Comparison of ENCODE assay signal across 18 mouse cellular contexts in the genomic region with DNA sequence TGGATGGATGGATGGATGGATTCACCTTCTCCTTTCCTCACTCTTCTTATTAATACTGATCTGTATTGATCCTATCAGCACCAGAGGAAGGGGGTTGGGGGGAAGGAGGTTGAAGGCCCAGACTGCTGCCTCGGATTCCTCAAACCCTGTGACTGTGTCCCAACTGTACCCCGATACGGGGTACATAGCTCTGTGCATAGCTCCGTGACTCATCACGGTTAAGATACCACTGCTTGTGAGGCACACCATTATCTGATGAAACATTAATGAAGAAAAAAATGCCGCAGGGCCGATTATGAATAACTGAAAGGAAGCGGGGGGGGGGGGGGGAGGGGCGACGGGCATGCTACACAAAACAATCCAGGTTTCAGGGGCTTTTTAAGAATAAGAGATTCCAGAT.
A peak's percentile ranks its signal among the peaks of the same experiment; 100 is the strongest.
DNase-seq lines count a peak whose midpoint lies in the region; ATAC-seq and TF ChIP-seq lines count a peak whose summit lies in the region.
"Had no signal": no experiment of that assay in that cellular context is flagged by ENCODE, and none has a peak within 500 bp of the region (broad histone marks: within the 10 kb centered on the region; RNA-seq: fewer than 3 reads in every experiment).

No protein-coding gene starts in this region.

- ATAC-seq in hindbrain, embryonic 14.5 days (ENCODE audit: low FRiP score) = no peak
- ATAC-seq in midbrain, embryonic 14.5 days (ENCODE audit: low FRiP score, low TSS enrichment) = no peak
- ATAC-seq in midbrain, embryonic 15.5 days (replicated peaks) = no peak
- peak; percentile 33; the same call in 1 of the 2 replicates for ATAC-seq in liver, embryonic 14.5 days (ENCODE audit: insufficient read depth)
- ATAC-seq: forebrain, embryonic 16.5 days; hindbrain, postnatal 0 days had no signal

- intact Hi-C loops in gastrocnemius, postnatal 36 days (cut with DNase I) = no loop called here

- WGBS in hindbrain, embryonic 10.5 days = 83% methylated on average over 10 of the region's 10 CpGs
- WGBS in hindbrain, embryonic 14.5 days = 71% methylated on average over 10 of the region's 10 CpGs
- 65% methylated on average over 10 of the region's 10 CpGs for WGBS in midbrain, embryonic 14.5 days
- WGBS in midbrain, embryonic 15.5 days = 72% methylated on average over 9 of the region's 10 CpGs
- 33% methylated on average over 10 of the region's 10 CpGs for WGBS in liver, embryonic 14.5 days (ENCODE audit: insufficient replicate concordance)

- H3K36me3 ChIP-seq in hindbrain, embryonic 10.5 days = peaks cover 4% of the 10 kb centered on the region; the same call in 1 of the 2 replicates
- peaks cover 6% of the 10 kb centered on the region; the same call in 1 of the 2 replicates for H3K36me3 ChIP-seq in hindbrain, embryonic 14.5 days (replicated peaks; ENCODE audit: control insufficient read depth, insufficient read depth)
- H3K36me3 ChIP-seq in midbrain, embryonic 14.5 days (ENCODE audit: control insufficient read depth, insufficient read depth, low read length) = no peaks in the 10 kb centered on the region
- H3K36me3 ChIP-seq in midbrain, embryonic 15.5 days (replicated peaks) = no peaks in the 10 kb centered on the region
- H3K36me3 ChIP-seq in liver, embryonic 14.5 days (replicated peaks; ENCODE audit: control insufficient read depth, insufficient read depth, low read depth) = peaks cover 68% of the 10 kb centered on the region

- no peak overlapping the region for H3K9ac ChIP-seq in hindbrain, embryonic 14.5 days
- H3K9ac ChIP-seq in midbrain, embryonic 14.5 days (replicated peaks; ENCODE audit: low read length) = no peak overlapping the region
- no peak overlapping the region for H3K9ac ChIP-seq in midbrain, embryonic 15.5 days
- no peak overlapping the region for H3K9ac ChIP-seq in liver, embryonic 14.5 days (replicated peaks)
- H3K9ac ChIP-seq: lung, embryonic 14.5 days had no signal

- no peak for DNase-seq in hindbrain, embryonic 10.5 days (ENCODE audit: low spot score)
- DNase-seq in hindbrain, embryonic 14.5 days (ENCODE audit: low spot score) = no peak
- DNase-seq in midbrain, embryonic 14.5 days = peak; percentile 27
- DNase-seq in liver, embryonic 14.5 days (ENCODE audit: low read depth in 3 of 3, low spot score in 3 of 3) = no peak
- no peak for DNase-seq in spleen, adult 18-20 months
- no peak for DNase-seq in gastrocnemius, postnatal 36 days
- DNase-seq: adrenal gland, adult 8-10 months; cerebellum, postnatal 25 days; layer of hippocampus, postnatal 36 days; left cerebral cortex, postnatal 4 days; lung, embryonic 14.5 days; right cerebral cortex, postnatal 14 days; thymus, postnatal 14 days had no signal

- H3K4me3 ChIP-seq in hindbrain, embryonic 10.5 days = no peak overlapping the region
- no peak overlapping the region for H3K4me3 ChIP-seq in hindbrain, embryonic 14.5 days (replicated peaks; ENCODE audit: low read length)
- no peak overlapping the region for H3K4me3 ChIP-seq in midbrain, embryonic 14.5 days (replicated peaks; ENCODE audit: low read depth, low read length)
- no peak overlapping the region for H3K4me3 ChIP-seq in midbrain, embryonic 15.5 days
- H3K4me3 ChIP-seq in liver, embryonic 14.5 days (ENCODE audit: insufficient read depth in 1 of 2, low read depth in 2 of 2, low read length in 2 of 2) = no peak overlapping the region
- H3K4me3 ChIP-seq: erythroblast, embryonic 14.5 days had no signal

- no peaks in the 10 kb centered on the region for H3K9me3 ChIP-seq in hindbrain, embryonic 10.5 days
- H3K9me3 ChIP-seq in hindbrain, embryonic 14.5 days (ENCODE audit: control insufficient read depth, low read length) = no peaks in the 10 kb centered on the region
- no peaks in the 10 kb centered on the region for H3K9me3 ChIP-seq in midbrain, embryonic 14.5 days (ENCODE audit: control insufficient read depth, low read length)
- H3K9me3 ChIP-seq in midbrain, embryonic 15.5 days = no peaks in the 10 kb centered on the region
- no peaks in the 10 kb centered on the region for H3K9me3 ChIP-seq in liver, embryonic 14.5 days (ENCODE audit: control insufficient read depth, low read length)

- TF ChIP-seq EP300 in liver, embryonic 14.5 days (IDR thresholded peaks at IDR 0.05; ENCODE audit: low read depth) = no peak

- no peak for TF ChIP-seq CTCF in liver, embryonic 14.5 days (IDR thresholded peaks at IDR 0.05; ENCODE audit: low read depth)

- no peak overlapping the region for H3K4me2 ChIP-seq in hindbrain, embryonic 14.5 days (replicated peaks)
- H3K4me2 ChIP-seq in midbrain, embryonic 14.5 days (ENCODE audit: low read length) = no peak overlapping the region
- H3K4me2 ChIP-seq in midbrain, embryonic 15.5 days = no peak overlapping the region
- H3K4me2 ChIP-seq in liver, embryonic 14.5 days (ENCODE audit: low read depth) = no peak overlapping the region
- H3K4me2 ChIP-seq: lung, embryonic 14.5 days had no signal

- H3K27ac ChIP-seq in hindbrain, embryonic 10.5 days = peak overlapping the region; percentile 30; the same call in 1 of the 2 replicates
- no peak overlapping the region for H3K27ac ChIP-seq in hindbrain, embryonic 14.5 days
- H3K27ac ChIP-seq in midbrain, embryonic 14.5 days (replicated peaks; ENCODE audit: low read depth, low read length) = no peak overlapping the region
- no peak overlapping the region for H3K27ac ChIP-seq in midbrain, embryonic 15.5 days
- H3K27ac ChIP-seq in liver, embryonic 14.5 days = no peak overlapping the region
- H3K27ac ChIP-seq: hindbrain, postnatal 0 days; macrophage had no signal

- H3K4me1 ChIP-seq in hindbrain, embryonic 10.5 days (replicated peaks) = peaks cover 19% of the 10 kb centered on the region
- H3K4me1 ChIP-seq in hindbrain, embryonic 14.5 days (replicated peaks; ENCODE audit: control insufficient read depth, insufficient read depth, low read length) = no peaks in the 10 kb centered on the region
- no peaks in the 10 kb centered on the region for H3K4me1 ChIP-seq in midbrain, embryonic 14.5 days (ENCODE audit: control insufficient read depth, insufficient read depth, low read length)
- peaks cover 7% of the 10 kb centered on the region; the same call in 1 of the 2 replicates for H3K4me1 ChIP-seq in midbrain, embryonic 15.5 days
- peaks cover 0 to 10% of the 10 kb centered on the region in 2 experiments; a peak in 2 of 4 replicates for H3K4me1 ChIP-seq in liver, embryonic 14.5 days (replicated peaks; ENCODE audit: control insufficient read depth in 2 of 2, insufficient read depth in 2 of 2, low read length in 1 of 2)

- no peaks in the 10 kb centered on the region for H3K27me3 ChIP-seq in hindbrain, embryonic 10.5 days (ENCODE audit: insufficient read depth, poor library complexity, severe bottlenecking)
- no peaks in the 10 kb centered on the region for H3K27me3 ChIP-seq in hindbrain, embryonic 14.5 days (ENCODE audit: control insufficient read depth, insufficient read depth, low read length)
- no peaks in the 10 kb centered on the region for H3K27me3 ChIP-seq in midbrain, embryonic 14.5 days (ENCODE audit: control insufficient read depth, insufficient read depth, low read length)
- no peaks in the 10 kb centered on the region for H3K27me3 ChIP-seq in midbrain, embryonic 15.5 days (replicated peaks)
- no peaks in the 10 kb centered on the region for H3K27me3 ChIP-seq in liver, embryonic 14.5 days (ENCODE audit: control insufficient read depth, insufficient read depth, low read length)
